Mouse (Mus musculus) forebrain, embryonic 13.5 days (tissue): ENCODE measurements at regions not wholly inside any gene's neighbourhood (a gene's known extent, or its start where the extent isn't known, plus 50 kb on each side); places are given as distances from the start of the nearest gene placed in this dataset.

ENCODE experiments used
- ATAC-seq: fragments of 200-750 bp; cut with Nextera tagmentation; 2 replicates; pipeline ENCODE4 v1.8.0; 2017
- H3K27ac ChIP-seq: fragments of 300-500 bp; sonication (generic); 2 replicates; pipeline ENCODE4 v1.5.1; 2015; ENCODE audit warnings: inconsistent platforms, mild to moderate bottlenecking, moderate library complexity
- H3K27me3 ChIP-seq: fragments of 300-500 bp; sonication (generic); 2 replicates; pipeline ENCODE4 v1.6.1; 2015; ENCODE audit warnings: mild to moderate bottlenecking, inconsistent platforms
- H3K36me3 ChIP-seq: fragments of 300-500 bp; sonication (generic); 2 replicates; pipeline ENCODE4 v1.6.1; 2015; ENCODE audit warnings: mild to moderate bottlenecking, inconsistent platforms; ENCODE audit not compliant: poor library complexity, severe bottlenecking
- H3K4me1 ChIP-seq: fragments of 300-500 bp; sonication (generic); 2 replicates; pipeline ENCODE4 v1.6.1; 2015; ENCODE audit warnings: inconsistent platforms
- H3K4me2 ChIP-seq: fragments of 300-500 bp; sonication (generic); 2 replicates; pipeline ENCODE4 v1.6.1; 2015; ENCODE audit warnings: inconsistent platforms, mild to moderate bottlenecking, moderate library complexity
- H3K4me3 ChIP-seq: fragments of 300-500 bp; sonication (generic); 2 replicates; pipeline ENCODE4 v1.5.1; 2015; ENCODE audit warnings: mild to moderate bottlenecking, inconsistent platforms
- H3K9ac ChIP-seq: fragments of 300-500 bp; sonication (generic); 2 replicates; pipeline ENCODE4 v1.6.1; 2015; ENCODE audit warnings: mild to moderate bottlenecking, inconsistent platforms
- H3K9me3 ChIP-seq: fragments of 300-500 bp; sonication (generic); replicated peaks from 2 replicates; pipeline ENCODE4 v1.6.1; 2016; ENCODE audit warnings: inconsistent platforms
- WGBS: fragments of 180-500 bp; shearing (Covaris S2); methylation state at CpG from one replicate; pipeline ENCODE4 v1.1.7; 2015; 5-methylcytosine and 5-hydroxymethylcytosine counted together

DNA sequence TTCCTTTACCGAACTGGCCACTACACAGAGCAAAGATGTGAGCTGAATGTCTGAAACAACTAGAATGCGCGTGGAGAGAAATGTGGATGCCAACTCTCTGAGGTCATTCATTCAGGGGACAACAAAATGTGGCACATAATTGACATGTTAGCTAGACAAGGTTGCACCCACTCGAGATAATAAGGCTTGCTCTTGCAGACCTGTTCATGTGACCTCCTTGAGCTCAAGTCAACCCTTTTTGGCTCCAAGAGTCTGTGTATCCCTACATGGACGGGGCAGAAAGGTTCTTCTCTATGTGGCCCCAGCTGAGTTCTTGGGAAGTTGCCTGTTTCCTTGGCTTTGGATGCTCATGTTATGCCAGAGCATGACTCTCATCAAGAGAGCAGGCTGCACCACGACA lies 383.0 kb upstream of the Mgmt start:
- Histone ChIP-seq H3K4me3 (no peak overlapping the region), H3K9me3 (no peaks in the 10 kb centered on the region), H3K4me1 (no peaks in the 10 kb centered on the region), H3K27ac (no peak overlapping the region), H3K9ac (no peak overlapping the region), H3K27me3 (0 out of 2 replicates have a peak, but pooled peaks cover 5% of the 10 kb centered on the region), H3K4me2 (no peak overlapping the region), H3K36me3 (no peaks in the 10 kb centered on the region)
- WGBS = 70% methylated on average over 6 of the region's 6 CpGs
- no peak for ATAC-seq

DNA sequence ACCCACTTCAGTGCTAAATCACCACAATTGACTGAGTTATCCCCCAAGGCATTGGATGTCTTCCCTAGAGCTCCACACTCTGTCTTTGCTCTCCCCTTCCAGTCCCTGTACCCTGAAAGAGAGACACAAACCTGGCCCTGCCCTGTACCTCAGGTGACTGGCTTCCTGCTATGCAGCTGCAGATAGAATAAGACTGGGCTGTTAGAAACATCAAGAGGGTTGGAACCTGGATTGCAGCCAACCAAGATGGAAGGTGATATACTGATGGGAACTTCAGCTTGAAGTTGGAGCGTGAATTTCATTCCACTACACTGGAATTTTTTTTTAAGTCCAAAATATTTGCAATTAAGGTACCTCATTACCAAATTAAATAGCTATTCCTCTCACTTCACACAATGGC lies 379.0 kb upstream of the Mgmt start:
- H3K36me3 ChIP-seq = no peaks in the 10 kb centered on the region
- no peak for ATAC-seq
- no peak overlapping the region for H3K4me3 ChIP-seq
- no peaks in the 10 kb centered on the region for H3K9me3 ChIP-seq
- WGBS = 60% methylated on average over 1 of the region's 1 CpGs
- no peak overlapping the region for H3K9ac ChIP-seq
- H3K4me2 ChIP-seq = no peak overlapping the region
- 0 out of 2 replicates have a peak, but pooled peaks cover 5% of the 10 kb centered on the region for H3K27me3 ChIP-seq
- no peaks in the 10 kb centered on the region for H3K4me1 ChIP-seq
- no peak overlapping the region for H3K27ac ChIP-seq

GRCm38 (mm10) chr7:136525821-136526220 lies 368.6 kb upstream of the Mgmt start:
- H3K9me3 ChIP-seq = no peaks in the 10 kb centered on the region
- WGBS = 93% methylated on average over 9 of the region's 9 CpGs
- no peak overlapping the region for H3K4me2 ChIP-seq
- H3K27ac ChIP-seq = no peak overlapping the region
- H3K27me3 ChIP-seq = peaks cover 5% of the 10 kb centered on the region; the same call in 1 of the 2 replicates
- no peak overlapping the region for H3K4me3 ChIP-seq
- no peak for ATAC-seq
- H3K9ac ChIP-seq = no peak overlapping the region
- H3K36me3 ChIP-seq = no peaks in the 10 kb centered on the region
- no peaks in the 10 kb centered on the region for H3K4me1 ChIP-seq

GRCm38 (mm10) chr7:136530006-136530785 lies 364.2 kb upstream of the Mgmt start:
- Histone ChIP-seq H3K27me3 (peaks cover 10% of the 10 kb centered on the region; the same call in 1 of the 2 replicates), H3K9ac (no peak overlapping the region), H3K4me3 (no peak overlapping the region), H3K27ac (no peak overlapping the region), H3K4me1 (no peaks in the 10 kb centered on the region), H3K9me3 (no peaks in the 10 kb centered on the region), H3K36me3 (no peaks in the 10 kb centered on the region), H3K4me2 (no peak overlapping the region)
- WGBS = 89% methylated on average over 8 of the region's 8 CpGs
- ATAC-seq = no peak

DNA sequence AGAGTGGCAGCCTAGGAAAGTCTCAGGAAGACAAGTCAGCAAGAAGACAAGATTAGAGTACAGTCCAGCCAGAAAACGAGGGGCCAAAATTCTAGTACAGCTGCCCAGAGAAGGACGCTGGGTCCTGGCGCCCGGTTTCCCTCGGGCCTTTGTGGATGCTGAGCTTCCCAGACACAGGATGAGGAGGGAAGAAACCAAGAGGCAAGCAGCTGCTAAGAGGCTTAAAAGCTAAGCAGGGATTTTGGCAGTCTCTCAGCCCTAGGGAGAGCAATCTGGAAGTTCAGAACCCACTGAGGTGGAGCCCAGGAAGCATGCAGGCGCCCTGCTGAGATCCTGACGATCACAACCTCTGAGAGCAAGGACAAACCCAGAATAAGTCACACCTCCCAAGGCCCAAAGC lies 363.1 kb upstream of the Mgmt start:
- Histone ChIP-seq H3K27me3 (peaks cover 10% of the 10 kb centered on the region; the same call in 1 of the 2 replicates), H3K4me2 (no peak overlapping the region), H3K4me3 (no peak overlapping the region), H3K4me1 (no peaks in the 10 kb centered on the region), H3K36me3 (no peaks in the 10 kb centered on the region), H3K27ac (no peak overlapping the region), H3K9me3 (no peaks in the 10 kb centered on the region), H3K9ac (no peak overlapping the region)
- no peak for ATAC-seq
- 51% methylated on average over 7 of the region's 7 CpGs for WGBS

GRCm38 (mm10) chr7:136541876-136542655 lies 352.3 kb upstream of the Mgmt start:
- Histone ChIP-seq H3K36me3 (no peaks in the 10 kb centered on the region), H3K9me3 (no peaks in the 10 kb centered on the region), H3K4me2 (no peak overlapping the region), H3K4me3 (no peak overlapping the region), H3K27me3 (peaks cover 18% of the 10 kb centered on the region), H3K4me1 (peaks cover 11% of the 10 kb centered on the region), H3K9ac (no peak overlapping the region), H3K27ac (no peak overlapping the region)
- peak; percentile 75; the same call in 1 of the 2 replicates for ATAC-seq

DNA sequence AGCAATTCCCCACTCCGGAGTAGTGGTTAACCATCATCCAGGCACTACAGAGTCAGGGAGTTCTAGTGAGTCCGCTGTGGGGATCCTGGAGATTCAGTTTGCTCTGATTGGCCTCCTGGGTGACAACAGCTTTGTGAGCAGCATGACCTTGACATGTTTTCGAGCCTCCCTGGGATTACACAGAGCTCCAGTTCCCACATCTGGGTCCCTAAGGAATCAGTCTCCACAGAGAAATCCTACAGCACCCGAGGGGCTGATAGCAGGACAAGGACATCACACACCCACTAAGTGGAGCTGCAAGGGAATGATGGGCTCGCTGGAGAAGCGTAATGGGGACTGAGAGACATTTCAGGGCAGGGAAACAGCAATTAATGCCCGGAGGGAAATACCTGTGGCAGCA lies 351.5 kb upstream of the Mgmt start:
- Histone ChIP-seq H3K9ac (no peak overlapping the region), H3K4me1 (peaks cover 11% of the 10 kb centered on the region), H3K4me2 (no peak overlapping the region), H3K4me3 (no peak overlapping the region), H3K36me3 (no peaks in the 10 kb centered on the region), H3K9me3 (no peaks in the 10 kb centered on the region), H3K27ac (no peak overlapping the region), H3K27me3 (peaks cover 18% of the 10 kb centered on the region)
- ATAC-seq = no peak
- 76% methylated on average over 7 of the region's 7 CpGs for WGBS

- no peak for ATAC-seq
- WGBS = 68% methylated on average over 3 of the region's 3 CpGs
Observed at GRCm38 (mm10) chr7:136547837-136548236, 346.6 kb upstream of the Mgmt start.

GRCm38 (mm10) chr7:136556436-136556835 lies 338.0 kb upstream of the Mgmt start:
- Histone ChIP-seq H3K4me1 (0 out of 2 replicates have a peak, but pooled peaks cover 4% of the 10 kb centered on the region), H3K27ac (no peak overlapping the region), H3K27me3 (peaks cover 6% of the 10 kb centered on the region), H3K9me3 (no peaks in the 10 kb centered on the region), H3K9ac (no peak overlapping the region), H3K4me2 (no peak overlapping the region), H3K36me3 (no peaks in the 10 kb centered on the region), H3K4me3 (no peak overlapping the region)
- ATAC-seq = no peak
- WGBS = 66% methylated on average over 4 of the region's 4 CpGs

More at GRCm38 (mm10) chr7:136547837-136548236, 346.6 kb upstream of the Mgmt start:
- Histone ChIP-seq H3K9me3 (no peaks in the 10 kb centered on the region), H3K27ac (no peak overlapping the region), H3K36me3 (no peaks in the 10 kb centered on the region), H3K27me3 (peaks cover 13% of the 10 kb centered on the region), H3K4me3 (no peak overlapping the region), H3K4me1 (no peaks in the 10 kb centered on the region), H3K4me2 (no peak overlapping the region), H3K9ac (no peak overlapping the region)

GRCm38 (mm10) chr7:136559536-136559935 lies 334.9 kb upstream of the Mgmt start:
- no peak overlapping the region for H3K27ac ChIP-seq
- H3K9ac ChIP-seq = no peak overlapping the region
- no peaks in the 10 kb centered on the region for H3K9me3 ChIP-seq
- no peak overlapping the region for H3K4me3 ChIP-seq
- ATAC-seq = no peak
- H3K27me3 ChIP-seq = peaks cover 4% of the 10 kb centered on the region
- no peak overlapping the region for H3K4me2 ChIP-seq
- no peaks in the 10 kb centered on the region for H3K4me1 ChIP-seq
- 70% methylated on average over 6 of the region's 6 CpGs for WGBS
- H3K36me3 ChIP-seq = no peaks in the 10 kb centered on the region

- 37% methylated on average over 7 of the region's 7 CpGs for WGBS
- Histone ChIP-seq H3K4me3 (no peak overlapping the region), H3K9ac (no peak overlapping the region), H3K27ac (no peak overlapping the region), H3K9me3 (no peaks in the 10 kb centered on the region), H3K4me2 (no peak overlapping the region), H3K36me3 (no peaks in the 10 kb centered on the region), H3K4me1 (peaks cover 4% of the 10 kb centered on the region; the same call in 1 of the 2 replicates), H3K27me3 (no peaks in the 10 kb centered on the region)
- ATAC-seq = no peak
Observed at GRCm38 (mm10) chr7:136570911-136571310, 323.5 kb upstream of the Mgmt start.

DNA sequence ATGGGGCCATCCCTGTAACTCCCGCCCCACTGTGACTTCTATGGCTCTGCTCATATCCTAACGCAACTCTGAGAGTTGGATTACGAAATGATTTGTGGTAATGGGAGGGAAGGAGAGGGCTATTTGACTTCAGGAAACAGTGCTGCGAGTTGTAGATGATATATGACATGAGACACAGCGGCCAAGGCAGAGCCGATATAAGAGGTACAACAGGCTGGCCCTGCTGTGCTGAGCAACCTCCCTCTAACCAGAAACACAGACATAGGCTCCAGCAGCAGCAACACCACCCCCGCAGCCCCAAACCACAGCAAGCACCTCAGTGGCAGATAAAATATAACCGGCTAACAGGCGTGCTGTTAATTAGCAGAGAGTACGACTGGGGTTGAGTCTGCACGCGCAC lies 312.5 kb upstream of the Mgmt start:
- H3K27me3 ChIP-seq = peaks cover 52% of the 10 kb centered on the region
- H3K4me2 ChIP-seq = no peak overlapping the region
- peaks cover 5% of the 10 kb centered on the region; the same call in 1 of the 2 replicates for H3K4me1 ChIP-seq
- H3K4me3 ChIP-seq = no peak overlapping the region
- no peak overlapping the region for H3K9ac ChIP-seq
- ATAC-seq = no peak
- no peaks in the 10 kb centered on the region for H3K9me3 ChIP-seq
- WGBS = 50% methylated on average over 12 of the region's 12 CpGs
- H3K27ac ChIP-seq = no peak overlapping the region
- no peaks in the 10 kb centered on the region for H3K36me3 ChIP-seq
